Mouse (Mus musculus): ENCODE data around the gene Cers6. TPM values are rescaled to one million over a fixed set of nuclear protein-coding genes. Genes with fewer than 3 reads are reported as not detected.
A peak's percentile ranks its signal among the peaks of the same experiment; 100 is the strongest.

Gene Cers6
- total RNA-seq, 2 experiments from 2014 or later: 91.3 to 95.4 TPM

DNA sequence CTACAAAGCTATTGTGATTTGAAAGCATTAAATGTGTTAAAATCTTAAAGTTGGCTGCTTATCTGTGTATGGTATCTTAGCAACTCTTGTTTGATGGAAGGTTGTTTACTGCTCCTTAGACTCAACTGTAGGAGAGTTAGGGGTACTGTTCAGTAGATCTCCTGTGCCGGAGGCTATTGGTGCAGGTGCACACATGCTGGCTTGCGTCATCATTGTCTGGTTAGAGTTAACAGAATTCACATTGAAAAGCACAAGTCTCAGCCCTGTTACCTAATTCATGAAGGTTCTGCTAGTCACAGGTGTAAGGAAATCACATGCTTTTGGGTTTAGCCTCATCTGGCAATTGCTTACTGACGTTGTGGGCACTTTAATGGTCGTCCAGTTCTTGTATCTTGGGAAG is 98.3 kb downstream of the Cers6 start:
- DNase-seq (ENCODE audit: low spot score in 2 of 2): no peak

DNA sequence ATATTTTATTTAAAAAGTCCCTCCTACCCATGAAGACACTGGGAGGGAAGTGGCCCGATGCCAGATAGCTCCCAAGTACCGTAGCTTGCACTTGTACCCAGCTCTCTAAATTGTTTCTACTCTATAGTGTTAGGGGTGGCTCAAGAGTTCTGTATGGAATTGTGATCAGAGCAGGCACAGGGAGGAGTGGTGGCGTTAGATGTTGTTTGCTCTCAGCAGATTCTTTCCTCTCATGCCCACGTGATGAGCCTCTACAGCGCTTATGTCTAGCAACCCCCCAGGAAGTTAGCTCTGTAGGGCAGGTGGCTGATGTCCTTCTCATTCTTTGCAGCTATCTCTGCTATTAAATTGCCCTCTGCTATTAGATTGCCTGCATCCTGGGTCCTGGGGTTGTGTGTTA is 98.8 kb downstream of the Cers6 start:
- DNase-seq (ENCODE audit: low spot score in 2 of 2): no peak

DNA sequence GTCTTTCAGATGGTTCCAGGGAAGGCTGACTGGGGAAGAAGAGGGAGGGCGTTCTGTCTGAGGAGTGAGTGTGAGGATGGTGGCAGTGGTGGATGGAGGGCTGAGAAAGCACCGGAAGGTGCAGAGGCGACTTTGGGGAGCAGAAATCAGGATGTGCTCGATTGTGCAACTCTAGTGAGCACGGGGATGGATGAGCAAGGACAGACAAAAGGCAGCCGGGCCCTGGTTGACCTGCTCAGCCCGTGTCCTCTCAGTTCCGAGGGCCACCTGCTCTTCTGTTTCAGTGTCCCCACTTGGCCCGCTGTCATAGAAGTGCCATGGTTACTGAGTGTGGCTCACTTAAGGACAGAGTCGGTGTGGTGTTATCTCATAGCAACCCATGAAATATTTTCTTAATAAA is 99.4 kb downstream of the Cers6 start:
- DNase-seq (ENCODE audit: low spot score in 2 of 2): no peak

DNA sequence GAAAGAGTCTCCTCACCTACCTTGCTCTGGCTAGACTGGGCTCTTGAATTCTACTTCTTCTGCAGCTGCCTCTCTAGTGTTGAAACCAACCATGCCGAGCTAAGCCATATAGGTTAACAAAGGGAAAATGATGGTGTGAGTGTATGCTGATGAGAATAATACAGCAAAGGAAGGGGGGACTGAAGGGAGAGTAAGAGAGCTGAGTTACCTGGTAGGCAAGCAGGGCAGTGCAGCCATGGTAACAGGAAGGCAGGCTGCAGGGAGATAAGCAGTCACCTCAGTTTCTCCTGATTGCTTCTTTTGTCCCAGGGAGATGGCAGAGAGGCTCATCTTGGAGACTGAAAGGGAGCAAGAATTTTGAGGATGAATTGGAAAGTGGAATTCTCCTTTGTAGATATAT is 105.1 kb downstream of the Cers6 start:
- DNase-seq (ENCODE audit: low spot score in 2 of 2): no peak

DNA sequence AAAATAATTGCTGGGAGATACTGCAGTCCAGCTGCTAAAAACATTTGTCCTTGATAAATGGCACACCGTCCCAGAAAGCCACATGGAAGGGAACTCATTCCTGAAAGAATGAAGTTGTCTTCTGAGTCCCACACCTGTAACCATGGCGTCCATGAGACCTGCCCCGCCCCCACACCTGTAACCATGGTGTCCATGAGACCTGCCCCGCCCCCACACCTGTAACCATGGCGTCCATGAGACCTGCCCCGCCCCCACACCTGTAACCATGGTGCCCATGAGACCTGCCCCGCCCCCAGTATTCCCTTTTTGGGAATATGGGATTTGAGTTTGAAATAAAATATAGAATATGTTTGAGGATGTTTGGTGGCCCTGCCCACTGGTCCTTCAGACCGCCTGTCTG is 106.8 kb downstream of the Cers6 start:
- no peak for DNase-seq (ENCODE audit: low spot score in 2 of 2)

DNA sequence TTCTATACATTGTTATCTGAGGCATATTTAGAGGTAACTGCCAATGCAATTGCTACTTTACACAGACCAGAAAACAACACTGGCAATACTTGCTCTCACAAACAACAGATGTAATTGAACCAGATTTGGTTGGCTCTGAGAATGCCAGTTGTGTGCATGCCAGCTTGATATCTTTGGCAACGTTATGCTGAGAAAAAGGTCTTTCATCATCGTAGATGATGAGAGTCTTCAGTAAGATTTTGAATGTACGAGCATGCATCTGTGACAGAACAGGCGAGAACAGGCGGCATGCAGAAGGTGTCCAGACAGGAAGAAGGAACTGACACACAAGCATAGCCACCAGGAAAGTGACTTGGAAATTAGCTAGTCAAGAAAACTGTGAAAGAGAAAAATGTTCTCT is 110.6 kb downstream of the Cers6 start:
- peak in 1 of 2 experiments; percentile 62 for DNase-seq (ENCODE audit: low spot score in 2 of 2)

DNA sequence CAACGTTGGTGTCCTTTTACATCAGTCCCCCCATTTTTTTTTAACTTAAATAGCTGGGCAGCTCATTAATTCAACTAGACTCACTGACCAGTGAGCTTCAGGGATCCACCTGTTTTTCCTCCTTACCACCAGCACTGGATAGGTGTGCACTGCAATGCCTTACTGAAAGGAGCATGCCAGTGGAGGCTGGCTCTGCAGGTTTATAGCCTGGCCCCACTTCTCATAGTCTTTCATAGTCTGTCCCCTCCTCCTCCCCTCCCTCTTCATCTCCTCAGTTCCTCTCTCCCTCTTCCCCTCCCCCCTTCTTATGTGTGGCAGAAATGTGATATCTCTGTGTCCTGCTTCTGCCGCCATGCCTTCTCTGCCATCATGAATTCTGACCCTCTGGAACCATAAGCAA is 112.5 kb downstream of the Cers6 start:
- no peak for DNase-seq (ENCODE audit: low spot score in 2 of 2)

DNA sequence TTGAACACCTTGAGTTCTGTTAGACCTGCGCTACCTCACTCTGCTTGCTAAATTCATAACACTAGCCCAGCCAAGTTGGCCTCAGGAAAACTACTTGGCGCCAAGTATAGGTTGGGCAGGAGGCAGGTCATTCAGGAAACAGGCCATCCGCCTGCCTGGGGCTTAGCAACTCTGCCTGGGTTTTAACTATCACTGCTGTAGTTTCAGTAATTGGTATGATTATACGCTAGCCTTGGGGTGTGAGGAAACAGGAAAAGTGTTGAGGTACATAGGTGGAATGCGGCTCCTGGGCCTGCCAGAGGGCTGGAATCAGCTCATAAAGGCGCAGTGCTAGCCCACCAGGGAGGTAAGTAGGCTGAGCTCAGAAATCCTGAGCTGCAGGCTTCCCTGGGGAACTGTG is 114.0 kb downstream of the Cers6 start:
- DNase-seq (ENCODE audit: low spot score in 2 of 2): no peak

DNA sequence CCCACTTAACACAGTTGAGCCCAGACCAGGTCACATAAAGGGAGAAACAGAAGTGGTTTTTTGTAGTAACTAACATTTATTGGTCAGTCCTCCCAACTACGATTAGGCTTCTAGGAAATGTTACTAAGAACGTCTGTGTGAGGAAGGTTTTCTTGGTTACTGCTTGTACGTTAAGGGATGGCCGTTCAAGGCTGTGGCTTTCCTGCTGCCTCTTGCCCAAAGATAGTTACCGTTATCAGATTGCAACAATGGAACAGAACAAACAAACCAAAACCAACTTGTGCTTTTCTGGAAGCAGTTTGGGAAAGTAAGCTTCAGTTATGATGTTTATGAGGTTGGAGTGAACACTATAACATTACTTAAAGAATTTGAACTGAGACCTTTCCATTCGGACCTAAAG is 114.5 kb downstream of the Cers6 start:
- DNase-seq (ENCODE audit: low spot score in 2 of 2): no peak

DNA sequence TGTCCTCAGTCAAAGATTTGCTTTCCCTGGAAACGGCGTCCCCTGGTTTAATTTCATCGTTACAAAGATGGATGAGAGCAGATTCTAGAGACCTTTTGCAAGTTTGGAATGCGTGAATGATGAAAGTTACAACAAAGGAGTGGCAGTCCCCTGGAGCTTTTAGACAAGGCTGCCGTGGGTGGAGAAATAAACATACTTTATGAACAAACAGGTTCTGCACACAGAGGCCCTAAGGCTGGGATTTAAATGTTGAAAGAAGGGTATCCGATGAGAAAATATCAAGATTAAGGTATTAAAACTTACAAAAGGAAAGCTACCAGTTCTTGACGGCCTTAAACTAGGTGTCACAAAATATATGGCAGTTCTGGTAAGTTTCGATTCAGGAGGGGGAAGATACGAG is 117.0 kb downstream of the Cers6 start:
- DNase-seq (ENCODE audit: low spot score in 2 of 2): no peak

DNA sequence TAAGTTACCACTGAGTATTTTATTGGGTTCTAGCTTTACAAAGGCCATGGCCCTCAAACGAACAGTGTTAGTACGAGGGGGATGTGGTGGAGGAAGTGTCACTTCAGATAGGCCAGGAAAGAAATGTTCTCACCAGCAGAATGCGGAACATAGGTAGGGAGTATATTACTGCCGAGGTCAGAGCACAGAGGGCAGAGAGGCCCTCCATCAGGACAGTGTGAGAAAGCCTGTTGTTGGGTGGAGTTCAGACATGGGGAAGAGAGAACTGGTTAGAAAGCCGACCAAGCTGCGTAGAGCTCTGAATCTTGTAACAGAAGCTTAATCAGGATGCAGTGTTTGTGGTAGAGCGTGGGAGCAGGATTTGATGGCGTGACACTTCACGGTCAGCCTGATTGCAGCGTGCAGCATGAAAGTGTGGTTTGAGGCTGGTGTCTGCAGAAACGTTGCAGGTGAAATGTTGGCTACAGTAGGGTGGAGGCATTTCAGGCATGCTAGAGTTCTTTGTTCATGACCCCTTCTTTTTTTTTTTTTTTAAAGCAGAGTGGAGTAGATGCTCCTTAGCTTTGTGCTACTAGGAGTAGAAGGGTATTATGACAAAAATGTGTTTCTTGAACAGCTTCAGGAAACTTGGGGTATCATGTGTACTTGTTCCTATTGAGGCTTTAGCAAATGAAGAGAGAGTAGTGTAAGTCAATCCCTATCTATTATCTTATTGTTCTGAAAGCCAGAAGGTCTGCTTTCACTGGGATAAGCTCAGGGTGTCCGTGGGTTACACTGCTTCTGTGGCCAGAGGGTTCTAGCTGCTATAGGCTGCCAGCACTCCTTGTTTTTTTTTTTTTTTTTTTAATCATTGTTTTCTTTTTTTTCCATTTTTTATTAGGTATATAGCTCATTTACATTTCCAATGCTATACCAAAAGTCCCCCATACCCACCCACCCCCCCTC is 117.7 kb downstream of the Cers6 start:
- DNase-seq (ENCODE audit: low spot score in 2 of 2): no peak

DNA sequence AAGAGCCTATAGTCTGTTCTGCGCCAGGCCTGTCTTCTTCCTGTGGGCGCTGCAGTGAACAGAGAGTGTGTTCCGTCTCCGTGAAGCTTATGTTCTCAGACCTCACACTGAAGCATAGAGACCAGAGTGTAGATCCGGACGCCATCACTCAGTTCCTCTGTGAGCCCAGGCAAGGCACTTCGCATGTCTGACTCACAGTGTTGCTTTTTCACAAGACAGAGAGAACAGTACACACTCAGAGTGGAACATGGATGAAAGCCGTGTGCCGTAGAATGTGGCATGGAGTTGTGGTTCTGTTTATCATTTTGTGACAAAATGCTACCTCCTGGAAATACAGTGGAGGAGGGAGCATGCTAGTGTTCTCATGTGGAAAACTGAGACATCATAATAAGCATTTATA is 120.1 kb downstream of the Cers6 start:
- no peak for DNase-seq (ENCODE audit: low spot score in 2 of 2)

DNA sequence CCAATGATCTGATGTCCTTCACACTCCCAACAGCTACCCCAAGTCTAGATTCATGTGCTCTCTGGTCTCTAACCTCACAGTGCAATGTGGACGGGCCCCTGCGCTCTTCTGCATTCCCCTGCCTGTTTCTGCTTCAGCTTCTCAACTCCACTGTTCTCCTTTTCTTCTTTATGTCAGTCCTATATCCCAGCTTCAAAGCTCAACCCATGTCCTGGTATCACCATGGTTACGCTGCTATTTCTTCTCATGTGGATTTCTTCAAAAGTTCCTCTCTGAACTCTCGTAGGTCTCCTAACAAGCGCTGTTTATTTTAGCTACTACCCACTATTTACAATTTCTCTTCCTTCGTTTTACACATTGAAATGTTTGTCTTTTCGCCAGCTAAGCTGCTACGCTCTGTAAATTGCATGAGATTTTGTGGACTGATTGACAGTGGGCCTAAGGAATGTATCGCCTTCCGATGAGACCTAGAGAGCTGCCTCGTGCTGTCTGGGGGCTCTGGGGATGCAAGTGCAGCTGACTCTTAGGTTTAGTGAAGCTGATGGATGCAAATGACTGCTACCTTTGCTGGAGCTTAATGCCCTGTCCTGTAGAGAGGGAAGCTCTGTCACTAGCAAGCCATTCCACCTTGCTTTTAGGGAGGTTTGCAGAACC is 120.6 kb downstream of the Cers6 start:
- DNase-seq (ENCODE audit: low spot score in 2 of 2): no peak

DNA sequence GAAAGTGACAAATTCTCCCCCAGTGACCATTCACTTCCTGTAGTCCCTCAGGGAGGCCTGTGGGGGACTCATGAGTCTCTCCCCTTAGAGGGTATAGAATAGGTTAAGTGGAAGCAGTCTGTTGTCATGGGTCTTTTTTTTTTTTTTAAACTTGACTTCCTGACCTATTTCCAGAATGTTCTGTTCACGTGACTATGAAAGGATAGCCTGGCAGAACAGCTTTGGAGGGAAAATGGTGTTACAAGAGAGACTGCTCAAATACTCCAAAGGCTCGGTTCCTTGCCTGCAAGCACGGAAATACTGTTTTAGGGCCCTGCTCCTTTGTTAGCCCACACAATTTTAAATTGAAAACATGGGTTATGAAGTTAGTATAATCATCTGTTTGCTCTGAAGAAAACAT is 121.7 kb downstream of the Cers6 start:
- DNase-seq (ENCODE audit: low spot score in 2 of 2): no peak

DNA sequence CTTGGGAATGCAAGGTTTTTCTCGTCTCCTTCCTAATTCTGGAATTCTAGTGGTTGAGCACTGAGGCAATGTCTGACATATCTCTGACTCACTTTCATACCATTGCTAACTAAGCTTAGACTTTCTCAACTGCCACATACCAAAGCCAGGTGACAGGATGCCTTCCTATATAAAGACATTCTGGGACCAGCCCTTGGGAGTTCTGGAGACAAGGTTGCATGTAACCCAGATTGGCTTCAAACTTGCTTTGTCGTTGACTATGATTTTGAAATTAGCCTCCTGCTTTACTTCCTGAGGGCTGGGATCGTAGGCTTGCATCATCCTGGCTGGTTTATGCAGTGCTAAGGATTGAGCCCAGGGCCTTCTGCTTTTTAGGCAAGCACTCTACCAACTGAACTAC is 122.2 kb downstream of the Cers6 start:
- DNase-seq (ENCODE audit: low spot score in 2 of 2): no peak

DNA sequence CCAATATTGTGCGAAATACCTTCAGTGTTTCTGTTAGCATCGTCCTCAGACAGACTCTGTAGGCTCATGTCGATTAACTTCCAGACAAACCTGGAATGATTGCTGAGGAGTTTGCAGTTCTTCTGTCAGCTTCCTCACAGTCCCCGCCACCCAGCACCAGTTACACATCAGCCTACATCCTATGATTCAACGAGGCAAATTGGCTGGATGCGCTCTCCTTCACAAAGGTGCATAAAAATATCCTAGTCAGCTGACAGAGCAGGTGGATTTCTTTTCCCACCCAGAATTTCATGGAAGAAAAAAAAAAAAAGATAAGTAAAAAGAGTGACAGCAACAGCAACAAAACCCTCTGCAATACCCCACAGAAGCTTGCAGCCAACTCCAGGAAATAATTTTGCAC is 127.9 kb downstream of the Cers6 start:
- no peak for DNase-seq (ENCODE audit: low spot score in 2 of 2)

DNA sequence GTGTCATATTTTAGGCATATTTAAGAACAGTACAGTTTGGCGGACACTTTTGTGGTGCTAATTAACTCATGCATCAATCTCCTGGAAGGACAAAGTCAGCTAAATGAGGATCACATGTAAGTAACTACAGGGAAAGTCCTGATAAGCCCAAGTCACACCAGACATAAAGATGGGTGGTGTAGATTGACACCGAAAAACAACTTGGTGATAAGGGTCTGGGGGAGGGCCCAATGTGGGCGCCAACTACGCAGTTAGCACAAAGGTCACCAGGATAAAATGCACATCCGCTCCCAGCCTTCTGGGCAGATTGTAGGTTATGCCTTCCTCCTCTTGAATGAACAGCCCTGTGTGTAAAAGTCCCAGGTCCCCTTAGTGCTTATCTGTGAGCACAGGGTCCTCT is 131.4 kb downstream of the Cers6 start:
- DNase-seq (ENCODE audit: low spot score in 2 of 2): no peak

DNA sequence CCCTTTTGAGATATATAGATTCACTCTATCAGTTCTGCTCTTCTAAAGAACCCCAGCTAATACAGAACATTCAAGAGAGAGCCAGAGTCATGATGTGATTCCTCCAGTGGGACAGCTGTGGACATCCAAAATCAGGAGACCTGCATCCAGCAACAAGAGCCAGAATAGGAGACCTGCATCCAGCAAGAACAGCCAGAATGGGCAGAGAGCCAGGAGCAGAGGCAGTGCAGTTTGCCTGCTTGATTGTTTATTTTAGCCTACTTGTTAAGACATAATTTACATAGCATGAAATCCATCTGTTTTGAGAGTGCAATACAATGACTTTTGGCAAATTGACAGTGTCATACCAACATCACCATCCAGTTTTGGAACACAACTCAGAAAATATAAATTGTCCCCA is 133.2 kb downstream of the Cers6 start:
- no peak for DNase-seq (ENCODE audit: low spot score in 2 of 2)

DNA sequence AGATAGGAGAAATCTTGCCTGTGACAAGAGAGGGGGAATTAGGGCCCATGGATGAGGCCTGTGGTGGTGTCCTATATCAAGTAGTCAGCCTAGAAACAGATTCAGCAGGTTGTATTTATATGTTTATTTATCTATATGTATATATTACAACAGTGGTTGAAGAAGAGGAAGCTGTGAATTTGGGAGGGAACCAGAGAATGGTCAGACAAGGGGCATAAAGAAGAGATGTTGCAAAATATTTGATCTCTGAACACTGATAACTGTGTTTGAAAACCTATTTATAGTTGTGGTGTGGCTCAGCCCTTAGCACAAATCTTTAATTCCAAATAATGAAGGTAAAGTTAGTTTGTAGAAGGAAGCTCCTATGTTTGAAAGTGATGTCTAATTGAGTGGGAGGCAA is 134.5 kb downstream of the Cers6 start:
- no peak for DNase-seq (ENCODE audit: low spot score in 2 of 2)

DNA sequence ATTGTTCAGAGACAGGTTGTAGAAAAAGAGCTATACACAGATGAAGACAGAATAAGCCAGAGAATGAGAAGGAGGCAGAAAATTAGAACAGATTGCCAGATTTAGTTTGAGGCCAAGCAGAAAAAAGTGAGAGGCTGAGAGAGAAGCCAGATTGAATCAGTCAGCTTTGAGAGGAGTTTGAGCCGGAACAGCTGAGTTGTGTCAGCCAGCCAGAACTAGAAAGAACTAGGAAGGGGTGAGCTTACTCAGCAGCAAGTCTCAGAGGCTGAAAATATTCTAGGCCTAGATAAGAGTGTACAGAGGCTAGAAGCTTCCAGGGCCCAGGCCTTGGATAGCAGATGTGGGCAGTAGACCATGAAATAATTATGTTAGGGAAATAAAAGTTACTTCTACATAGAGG is 135.0 kb downstream of the Cers6 start:
- DNase-seq (ENCODE audit: low spot score in 2 of 2): no peak

DNA sequence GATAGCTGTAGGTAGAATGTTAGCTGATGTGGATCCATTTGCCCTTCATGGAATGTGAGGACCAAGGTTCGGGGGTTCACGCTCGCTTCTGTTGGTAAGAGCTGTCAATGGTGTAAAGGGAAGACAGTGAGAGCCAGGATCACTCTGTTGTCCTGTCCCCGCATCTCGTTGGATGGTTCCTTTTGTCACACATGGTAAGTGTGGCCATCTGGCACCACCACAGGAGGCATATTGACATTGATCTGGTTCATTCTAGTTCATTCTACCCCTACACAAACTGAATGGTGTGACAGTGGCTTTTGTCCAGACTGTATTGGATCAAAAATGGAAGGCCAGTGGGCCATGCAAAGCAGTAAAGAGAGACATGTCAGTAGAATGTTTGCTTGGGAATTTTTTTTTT is 142.8 kb downstream of the Cers6 start:
- DNase-seq (ENCODE audit: low spot score in 2 of 2): no peak

DNA sequence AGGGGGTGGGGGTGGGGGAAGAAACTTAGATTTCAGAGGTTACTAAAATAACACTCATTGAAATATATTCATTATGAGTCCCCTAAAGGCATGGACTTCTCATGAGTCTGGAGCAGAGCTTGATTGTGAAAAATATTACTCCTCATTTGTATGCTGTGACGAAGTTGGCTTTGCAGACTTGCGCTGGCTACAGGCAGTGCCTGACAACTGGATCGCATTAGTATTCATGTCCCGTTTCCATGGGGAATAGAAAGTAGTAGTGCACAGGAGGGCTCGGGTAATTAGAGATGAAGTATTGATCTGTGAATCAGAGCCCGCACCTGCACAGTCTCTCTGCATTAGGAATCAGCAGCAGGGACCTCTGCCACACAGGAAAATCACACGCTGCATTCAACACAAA is 150.2 kb downstream of the Cers6 start:
- DNase-seq (ENCODE audit: low spot score in 2 of 2): no peak

DNA sequence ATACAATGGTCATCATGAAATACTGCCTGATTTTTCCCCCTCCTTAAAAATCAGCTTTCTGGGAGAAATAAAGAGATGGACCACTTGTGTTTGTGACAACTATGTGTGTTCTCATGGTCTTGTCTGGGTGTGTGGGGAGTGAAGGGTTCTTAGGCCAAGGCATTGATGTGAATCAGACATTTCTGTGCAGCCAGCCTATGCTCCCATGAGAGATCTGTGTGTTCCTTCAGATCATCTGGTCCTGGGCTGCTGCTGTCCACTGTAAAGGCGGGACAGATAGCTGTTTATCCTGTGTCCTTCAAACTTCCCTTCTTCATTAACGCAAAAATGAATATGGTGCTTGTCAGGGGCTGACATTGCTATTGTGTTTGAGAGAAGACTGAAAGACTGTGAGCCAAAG is 150.6 kb downstream of the Cers6 start:
- DNase-seq (ENCODE audit: low spot score in 2 of 2): no peak
